Mouse (Mus musculus) layer of hippocampus, adult 8-10 months (tissue): ENCODE data around the gene Msi2. TPM values are rescaled to one million over a fixed set of nuclear protein-coding genes. Genes with fewer than 3 reads are reported as not detected.

Experiments
- DNase-seq, 2 experiments: peaks; one replicate each; pipeline ENCODE4 v3.0.0; 2022; ENCODE audit warnings: low spot score in 2 of 2
- total RNA-seq, 4 experiments: library from RNA; stranded (reverse); gene quantifications; 2 replicates each; pipeline ENCODE4 v1.2.4; 2022

The Msi2 gene
- total RNA-seq, 4 experiments from 2014 or later, result 102 to 121 (median 109) TPM

DNA sequence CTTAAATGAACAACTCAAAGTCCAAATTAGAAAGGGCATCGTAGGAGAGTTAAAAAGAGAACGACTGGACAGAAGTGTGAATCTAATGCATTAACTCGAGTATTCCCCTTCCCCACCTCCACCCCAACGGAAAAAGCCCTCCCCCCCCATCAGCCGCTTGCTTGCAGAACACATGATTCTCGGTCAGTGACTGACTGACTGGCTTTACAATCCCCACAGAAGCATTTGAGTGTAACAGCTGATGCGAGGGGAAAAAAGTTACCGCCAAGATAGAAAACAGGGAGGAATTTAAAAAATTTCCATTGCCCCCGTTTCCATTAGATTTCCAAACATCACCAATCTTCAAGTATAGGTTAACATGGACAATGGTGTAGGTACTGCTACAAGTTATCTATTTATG lies 4.8 kb downstream of the Msi2 start:
- no peak for DNase-seq

DNA sequence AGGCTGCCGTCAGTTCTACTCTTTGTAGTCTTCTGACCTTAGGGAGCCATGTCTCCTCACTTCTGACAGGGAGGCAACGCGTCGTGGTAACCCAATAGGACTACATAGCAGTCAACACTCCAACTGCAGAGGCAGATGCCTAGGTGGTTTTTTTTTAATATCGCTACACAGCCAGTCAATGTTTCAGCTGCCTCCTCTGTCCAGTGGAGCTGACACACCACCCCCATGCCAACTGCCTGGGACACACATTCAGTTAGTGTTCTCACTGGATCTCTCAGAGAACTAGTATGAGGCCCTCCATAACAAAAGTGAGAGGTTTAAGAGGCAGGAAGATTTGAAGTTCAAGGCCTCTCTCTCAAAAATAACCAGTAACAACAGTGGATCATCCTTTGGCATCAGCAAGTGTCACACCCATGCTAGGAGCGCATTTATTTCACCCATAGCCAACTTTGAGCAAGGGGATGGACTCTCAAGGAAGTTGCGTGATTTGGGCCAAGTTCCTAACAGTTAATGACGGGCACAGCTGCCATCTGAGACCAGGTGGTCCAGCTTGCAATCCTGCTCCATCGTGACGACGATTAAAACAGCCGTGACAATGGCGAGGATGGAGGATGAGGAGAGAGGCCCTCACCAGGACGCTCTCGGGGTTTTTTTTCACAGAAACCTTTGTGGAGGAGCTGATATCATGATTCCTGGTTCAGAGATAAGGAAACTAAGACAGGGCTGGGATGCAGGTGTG lies 8.3 kb downstream of the Msi2 start:
- no peak for DNase-seq

DNA sequence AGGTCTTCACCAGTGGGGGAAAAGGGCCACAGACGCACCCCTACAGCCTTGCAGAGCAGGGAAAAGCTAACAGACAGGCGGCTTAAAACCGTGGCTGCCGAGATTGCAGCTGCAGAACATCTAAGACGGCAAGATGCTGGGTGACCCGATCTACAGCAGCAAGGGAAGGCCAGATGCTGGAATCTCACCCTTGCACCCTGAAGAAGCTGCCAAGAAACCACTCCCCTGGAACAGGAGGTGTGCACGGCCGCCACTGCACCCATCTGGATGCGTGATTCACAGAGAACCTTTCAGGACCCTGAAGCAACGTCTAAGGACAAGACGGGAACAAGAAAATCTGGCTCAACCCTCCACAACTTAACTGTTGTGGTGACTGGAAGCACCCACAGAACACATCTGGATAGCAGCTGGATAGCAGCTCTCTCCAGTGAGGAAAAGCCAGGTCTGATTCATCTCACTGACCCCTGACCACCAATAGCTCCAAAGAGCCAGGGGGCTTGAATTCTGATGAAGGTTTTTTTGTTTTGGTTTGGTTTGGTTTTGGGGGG lies 11.0 kb downstream of the Msi2 start:
- DNase-seq, result no peak

DNA sequence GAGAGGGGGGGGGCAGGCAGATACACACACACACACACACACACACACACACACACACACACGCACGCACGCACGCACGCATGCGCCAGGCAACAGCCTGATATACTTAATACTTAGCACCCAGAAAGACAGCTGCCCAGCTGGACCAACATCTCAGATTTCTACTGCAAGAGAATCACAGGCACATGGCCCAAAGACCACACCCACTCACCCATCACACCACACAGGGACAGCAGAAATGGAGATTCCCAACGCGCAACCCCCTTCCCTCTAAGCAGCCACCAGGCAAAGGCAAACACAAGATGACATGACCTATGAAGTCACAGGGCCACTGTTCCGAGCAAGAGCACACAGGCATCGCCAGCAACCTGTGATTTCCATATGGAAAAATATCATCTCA lies 13.6 kb downstream of the Msi2 start:
- no peak for DNase-seq

DNA sequence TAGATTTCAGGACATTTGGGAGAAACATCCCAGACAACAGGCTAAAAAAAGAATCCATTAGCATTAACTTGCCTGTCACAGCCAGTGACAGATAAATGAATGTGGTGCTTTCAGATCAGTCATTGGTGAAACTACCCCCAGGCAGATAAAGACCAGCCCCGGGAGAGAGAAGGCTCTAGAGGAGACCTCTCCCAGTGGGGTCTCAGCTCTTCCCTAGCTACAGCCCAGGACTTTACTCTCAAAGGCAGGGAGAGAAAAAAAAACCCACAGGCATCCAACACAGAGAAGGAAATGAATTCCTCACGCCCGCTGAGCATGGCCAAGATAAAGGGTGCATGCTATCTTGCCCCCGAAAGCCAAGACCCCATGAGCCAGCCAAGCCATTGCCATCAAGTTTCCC lies 15.1 kb downstream of the Msi2 start:
- DNase-seq, result no peak

DNA sequence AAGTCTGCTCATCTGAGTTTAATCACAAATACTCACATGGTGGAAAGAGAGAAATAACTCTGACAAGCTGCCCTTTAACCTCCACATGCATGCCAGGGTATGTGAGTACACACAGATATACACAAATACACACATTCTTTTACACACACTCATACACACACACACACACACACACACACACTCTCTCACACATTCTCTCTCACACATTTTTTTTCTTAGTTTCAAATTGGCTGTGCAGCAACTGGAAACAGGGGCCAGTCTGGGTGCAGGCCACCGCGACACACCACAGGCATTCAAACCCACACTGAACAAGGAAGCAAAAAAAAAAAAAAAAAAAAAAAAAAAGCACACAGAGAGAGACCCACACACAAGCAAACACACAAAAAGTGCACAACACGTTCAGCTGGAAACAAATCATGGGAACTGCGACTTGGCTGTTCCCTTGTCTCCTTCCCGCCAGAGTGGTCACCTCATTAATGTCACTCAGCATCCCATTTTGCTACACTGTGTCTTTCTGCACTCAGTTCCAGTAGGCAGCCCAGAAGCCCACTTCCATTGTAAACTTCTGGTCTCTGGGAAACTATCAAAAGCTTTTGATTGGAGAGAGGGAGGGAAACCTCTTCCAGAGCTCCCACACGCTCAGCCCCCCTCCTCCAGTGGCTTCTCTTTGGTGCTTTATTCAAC lies 16.2 kb downstream of the Msi2 start:
- DNase-seq, result no peak

DNA sequence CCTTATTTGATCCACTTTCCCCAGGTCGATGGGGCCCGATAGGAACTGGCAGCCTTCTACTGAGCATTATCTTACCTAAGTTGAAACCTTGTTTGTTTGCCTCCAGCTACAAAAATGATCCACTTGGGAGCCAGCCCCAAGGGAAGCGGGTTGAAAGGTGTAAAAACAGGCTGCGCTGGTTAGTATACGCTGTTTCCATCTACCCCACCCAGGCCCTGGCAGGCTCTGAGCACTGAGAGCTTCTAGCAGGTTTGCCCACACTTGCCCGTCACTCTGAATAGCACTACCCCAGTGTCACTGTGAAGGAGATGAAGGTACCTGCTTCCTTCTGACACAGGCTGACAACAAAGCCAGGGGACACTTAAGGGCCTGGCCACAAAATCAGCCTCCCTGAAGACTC lies 17.3 kb downstream of the Msi2 start:
- no peak for DNase-seq

DNA sequence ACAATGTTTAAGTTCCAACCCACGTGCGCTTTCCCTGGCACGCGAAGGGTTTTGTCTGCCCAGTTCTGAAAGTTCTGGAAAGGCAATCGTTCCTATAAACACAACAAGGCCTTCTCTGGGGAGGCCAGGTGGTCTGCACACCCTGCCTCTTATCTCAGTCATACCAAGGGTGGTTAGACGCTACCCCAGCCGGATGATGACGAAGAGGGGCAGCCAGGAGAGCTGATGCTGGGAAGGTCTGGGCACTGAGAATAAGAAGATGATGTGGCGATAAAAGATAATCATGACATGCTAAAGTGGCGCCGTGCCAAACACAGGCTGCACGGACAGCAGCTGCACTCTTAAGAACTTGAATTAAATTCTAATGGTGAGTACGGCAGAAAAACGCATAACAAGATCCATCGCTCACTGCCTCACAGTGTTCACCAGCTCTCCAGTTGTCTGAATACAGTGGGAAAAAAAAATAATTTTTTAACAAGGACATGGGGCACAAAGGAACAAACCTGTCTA lies 18.1 kb downstream of the Msi2 start:
- no peak for DNase-seq

DNA sequence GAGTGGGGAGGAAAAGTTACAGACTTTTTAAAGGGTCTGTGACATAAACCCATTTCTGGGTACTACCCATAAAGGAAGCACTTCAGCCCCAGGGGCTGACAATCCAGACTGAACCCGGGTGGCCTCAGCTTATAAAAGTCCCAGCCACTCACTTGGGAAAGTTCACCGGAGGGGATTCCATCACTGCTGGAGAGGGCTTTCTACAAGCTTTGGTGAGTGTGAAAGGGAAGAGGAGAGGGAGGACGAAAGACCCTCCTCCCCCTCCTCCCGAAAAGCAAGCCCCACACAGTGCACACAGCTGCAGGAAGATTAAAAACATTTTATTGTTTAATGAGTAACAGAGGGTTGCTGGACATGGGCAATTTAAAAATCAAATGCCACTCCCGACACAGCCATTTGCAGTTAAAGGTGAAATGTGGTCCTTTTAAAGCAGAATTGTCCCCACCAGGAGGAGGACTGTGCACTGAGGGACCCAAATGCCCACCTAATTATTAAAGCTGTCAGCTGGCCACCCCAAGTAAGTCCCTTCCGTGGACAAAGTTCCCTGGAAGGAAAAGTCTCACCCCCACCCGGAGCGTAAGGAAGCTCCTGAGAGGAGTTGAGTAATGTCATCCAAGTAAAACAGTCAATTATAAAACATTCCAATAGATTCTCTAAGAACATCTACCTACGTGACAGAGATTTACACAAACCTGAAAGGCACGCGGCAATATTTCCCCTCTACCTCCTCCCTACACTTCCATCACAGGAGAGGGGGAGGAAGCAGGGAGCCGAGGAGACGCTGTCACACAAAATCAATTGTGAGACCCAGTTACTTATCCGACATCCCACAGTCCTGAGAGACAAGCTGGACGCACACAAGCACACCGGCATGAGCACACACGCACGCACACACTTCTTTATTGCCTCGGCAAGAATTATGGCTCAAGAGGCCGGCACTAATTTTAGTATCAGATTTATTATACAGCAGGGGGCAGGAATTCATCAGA lies 24.1 kb downstream of the Msi2 start:
- no peak for DNase-seq

DNA sequence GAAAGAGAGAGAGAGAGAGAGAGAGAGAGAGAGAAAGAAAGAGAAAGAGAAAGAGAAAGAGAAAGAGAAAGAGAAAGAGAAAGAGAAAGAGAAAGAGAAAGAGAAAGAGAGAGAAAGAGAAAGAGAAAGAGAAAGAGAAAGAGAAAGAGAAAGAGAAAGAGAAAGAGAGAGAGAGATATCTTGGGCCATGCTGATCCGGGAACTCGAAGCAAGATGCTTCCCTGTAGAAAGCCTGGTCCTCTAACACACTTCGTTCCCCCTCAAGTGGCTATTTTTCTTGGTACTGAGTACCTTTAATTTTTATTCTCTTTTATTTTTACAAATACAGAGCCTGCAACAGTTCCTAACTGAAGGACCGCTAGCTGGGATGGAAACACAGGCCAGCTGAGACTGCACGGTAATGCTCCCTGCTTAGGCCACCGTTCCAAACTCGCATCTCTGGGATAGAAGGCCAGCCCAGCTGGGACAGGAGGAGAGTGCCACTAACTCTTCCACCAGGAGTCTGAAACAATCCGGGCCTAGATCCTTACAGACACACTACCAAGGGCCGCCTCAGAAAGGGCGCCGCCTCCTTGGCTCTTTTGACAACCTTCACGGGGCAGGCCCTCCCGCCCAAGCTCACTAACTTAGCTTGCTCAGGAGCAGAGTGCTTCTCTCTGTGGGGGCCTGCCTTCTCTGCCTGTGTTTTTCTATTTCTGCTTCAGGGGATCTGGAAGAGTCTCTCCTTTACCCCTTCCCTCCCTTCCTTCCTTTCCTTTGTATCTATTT lies 25.1 kb downstream of the Msi2 start:
- DNase-seq, result no peak

DNA sequence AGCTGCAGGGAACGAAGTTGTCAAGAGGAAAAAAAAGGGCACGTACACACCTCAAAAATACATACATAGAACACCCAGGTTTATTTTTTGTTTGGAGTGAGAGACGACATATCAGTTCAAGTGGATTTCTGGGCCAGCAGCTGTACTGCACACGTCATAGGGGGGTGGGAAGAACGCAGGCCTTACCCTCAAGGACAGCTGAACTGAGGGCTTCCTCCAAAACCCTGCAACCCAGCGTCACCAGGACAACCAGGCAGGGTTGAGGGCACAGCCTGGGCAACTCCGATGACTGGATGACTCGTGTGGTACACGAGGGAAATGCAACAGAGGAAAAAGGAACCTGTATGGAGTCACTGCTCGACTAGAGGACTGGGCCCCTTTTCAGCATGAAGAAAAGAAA lies 25.9 kb downstream of the Msi2 start:
- no peak for DNase-seq

DNA sequence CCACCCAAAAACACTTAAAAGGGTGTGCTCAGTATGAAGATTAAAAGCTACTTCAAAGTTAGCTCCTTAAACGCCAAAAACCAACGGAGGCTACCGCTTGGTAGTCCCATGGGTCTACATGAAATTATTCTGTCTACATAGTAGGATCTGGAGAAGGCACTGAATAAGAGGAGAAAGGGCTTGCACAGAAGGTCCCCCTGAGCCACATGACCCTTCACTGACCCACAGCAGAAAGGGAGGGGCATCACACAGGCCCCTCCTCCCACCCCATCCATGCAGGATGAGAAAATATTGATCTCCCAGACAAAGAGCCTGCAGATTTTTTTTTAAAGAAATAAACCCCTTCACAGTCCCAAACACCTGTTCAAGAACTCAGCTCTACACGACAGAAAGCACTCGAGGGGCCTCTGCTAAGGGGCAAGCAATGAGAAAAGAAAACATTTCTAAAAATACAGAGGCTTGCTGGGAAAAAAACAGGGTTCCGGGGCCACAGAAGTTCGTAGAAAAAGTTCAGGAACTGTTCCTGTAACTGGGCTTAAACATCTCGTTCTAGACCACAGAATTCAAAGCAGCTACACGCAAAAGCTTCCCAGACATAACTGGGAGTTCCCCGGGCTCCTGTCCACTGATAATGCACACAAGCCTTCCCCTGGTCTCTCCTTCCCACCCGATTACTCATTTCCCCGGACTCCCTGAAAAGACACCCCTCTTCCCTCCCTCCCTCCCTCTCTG lies 27.6 kb downstream of the Msi2 start:
- DNase-seq, result no peak

DNA sequence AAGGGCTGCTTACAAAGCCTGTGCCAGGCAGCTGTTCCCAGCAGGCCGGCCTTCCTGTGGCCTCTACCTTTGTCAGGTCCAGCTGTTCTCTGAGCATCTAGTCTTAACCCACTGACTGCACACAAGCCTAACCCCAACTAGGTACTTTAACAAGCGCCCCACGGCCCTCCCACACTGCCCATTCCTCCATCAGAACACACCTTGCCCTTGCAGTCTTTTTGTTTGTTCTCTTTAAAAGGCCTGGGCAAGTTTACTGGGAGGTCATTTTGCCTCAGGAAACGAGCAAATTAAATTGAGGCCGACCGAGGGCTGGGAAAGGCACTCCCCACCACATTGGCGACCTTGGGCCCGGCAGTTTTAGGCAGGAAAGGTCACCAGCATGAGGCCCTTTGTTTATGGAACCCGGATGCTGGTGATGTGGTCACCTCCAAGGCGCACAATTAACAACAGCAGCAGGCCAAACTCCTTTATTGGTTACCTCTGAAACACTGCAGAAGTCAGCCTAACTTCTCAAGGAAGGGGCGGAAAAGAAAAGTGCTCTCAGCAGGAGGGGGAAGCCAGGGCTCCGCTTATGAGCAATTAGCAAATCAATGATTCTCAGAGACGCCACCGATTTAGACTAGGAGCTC lies 28.4 kb downstream of the Msi2 start:
- no peak for DNase-seq

DNA sequence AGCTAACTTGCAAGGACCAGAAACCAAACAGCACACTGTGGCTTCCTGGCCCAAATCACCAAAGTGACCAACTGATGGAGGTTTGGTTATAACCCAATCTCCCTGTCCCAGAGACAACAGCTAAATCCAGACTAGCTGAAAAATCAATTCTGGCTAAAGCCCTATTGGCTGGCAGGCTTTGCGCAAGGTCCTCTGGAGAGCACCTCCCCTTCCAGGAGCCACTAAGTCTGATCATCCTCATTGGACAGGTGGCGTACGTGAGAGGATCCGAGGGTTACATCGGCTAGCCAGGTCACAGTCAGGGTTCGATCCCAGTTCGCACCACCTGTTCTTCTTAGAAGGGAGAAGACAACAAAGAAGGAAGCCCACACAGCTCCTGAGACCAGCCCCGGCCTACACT lies 29.7 kb downstream of the Msi2 start:
- no peak for DNase-seq

DNA sequence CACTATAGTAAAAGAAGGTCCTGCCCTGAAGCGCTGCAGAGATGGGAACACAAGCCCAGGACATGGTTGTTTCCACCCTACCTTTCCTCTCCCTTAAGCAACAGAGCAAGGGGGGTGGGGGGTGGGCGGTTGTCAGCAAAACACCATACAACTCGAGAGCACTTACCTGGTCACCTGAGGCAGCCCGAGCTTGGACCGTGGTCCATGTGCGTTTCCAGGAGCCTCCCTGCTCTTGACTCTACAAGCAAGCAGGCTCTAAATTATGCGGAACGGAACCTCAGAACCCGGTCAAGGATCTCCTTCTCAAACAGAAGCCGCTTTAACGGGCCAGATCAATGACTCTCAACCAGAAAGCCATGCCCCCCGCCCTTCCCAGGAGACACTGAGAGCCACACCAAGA lies 30.6 kb downstream of the Msi2 start:
- DNase-seq, result no peak

DNA sequence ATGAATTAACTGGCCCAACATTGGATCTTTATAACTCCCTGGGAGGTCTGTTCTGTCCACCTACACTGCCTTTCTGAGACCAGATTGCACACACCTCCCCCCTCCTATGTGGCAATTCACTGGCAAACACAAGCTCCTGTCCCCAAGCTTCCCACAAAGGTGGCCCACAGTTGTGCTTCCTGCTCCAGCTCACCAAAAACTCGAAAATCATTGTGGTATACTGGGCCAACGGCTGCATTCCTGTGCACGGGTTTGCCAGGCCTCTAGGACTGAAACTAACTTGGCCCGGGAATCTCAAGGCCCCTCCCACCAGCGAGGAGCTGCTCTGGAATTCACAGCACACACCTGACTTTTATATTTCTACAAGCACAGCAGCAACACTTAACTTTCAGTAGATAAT lies 31.3 kb downstream of the Msi2 start:
- DNase-seq, result no peak

DNA sequence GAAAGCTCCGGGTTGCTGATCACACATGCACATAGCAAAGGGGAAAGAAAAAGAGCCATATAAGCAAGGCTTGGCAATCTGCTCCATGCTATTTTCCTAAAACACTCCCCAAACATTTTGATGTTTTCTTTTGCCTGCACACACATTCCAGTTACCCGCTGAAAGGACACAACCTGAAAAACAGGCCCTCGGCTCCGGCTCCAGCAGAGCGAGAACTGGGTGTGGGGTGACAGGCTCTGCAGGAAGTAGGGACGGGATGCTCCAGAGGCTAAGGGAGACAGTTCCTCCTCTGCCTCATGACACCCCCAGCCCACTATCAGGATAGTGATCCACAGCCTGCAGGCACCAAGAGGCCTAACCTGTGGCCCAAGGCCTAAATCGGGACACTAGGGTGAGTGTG lies 32.3 kb downstream of the Msi2 start:
- no peak for DNase-seq

DNA sequence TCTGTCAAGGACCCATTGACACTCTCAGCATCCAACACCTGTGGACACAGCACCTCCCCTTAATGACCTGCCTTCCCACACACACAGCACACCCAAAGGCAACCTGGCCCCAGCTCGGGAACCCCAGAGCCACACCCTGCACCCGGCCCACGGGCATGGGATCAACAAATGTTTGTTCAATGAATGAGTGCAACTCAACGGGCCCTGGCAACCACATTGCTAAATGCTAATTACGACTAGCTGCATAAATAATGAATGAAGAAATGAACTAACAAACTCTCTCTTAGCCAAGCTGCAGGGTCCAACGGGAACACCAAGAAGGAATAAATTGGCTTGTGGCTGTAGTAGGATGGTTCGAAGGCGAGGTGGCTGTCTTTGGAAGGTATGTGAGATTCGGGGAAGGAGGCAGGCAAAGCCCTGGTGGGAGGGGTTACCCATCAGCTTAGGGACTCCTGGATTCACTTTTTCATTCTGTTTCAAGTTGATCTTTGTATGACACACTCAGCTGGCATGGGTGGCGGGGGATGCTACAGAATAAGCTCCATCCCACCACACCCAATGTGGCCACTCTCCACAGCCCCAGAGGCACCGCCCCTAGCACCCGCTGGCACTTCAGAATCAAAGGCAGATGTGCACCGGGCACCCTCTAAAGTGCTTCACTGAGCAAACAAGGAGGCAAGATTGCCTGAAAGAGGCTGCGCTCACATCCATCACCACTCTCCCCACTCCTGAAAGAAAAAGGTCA lies 35.1 kb downstream of the Msi2 start:
- no peak for DNase-seq

DNA sequence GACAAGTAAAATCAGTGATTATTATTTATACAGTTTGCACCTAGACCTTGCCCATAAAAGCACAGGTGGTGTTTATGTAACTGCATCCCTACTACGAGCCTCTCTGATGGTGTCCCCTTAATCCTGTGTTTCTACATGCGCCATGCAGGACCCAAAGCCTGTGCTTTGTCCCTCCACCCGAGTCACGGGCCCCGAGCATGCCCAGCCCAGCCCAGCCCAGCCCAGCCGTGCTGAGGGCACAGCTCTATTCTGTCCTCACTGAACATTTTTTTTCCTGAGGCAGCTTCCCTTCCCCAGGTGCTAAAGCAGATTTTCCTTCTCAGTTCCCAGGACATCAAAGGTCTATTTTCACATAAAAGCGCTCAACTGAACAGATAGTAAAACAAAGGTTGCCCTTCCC lies 41.0 kb downstream of the Msi2 start:
- no peak for DNase-seq
